Mouse (Mus musculus): ENCODE measurements around the gene Apobec3. TPM values are rescaled to one million over a fixed set of nuclear protein-coding genes. Genes with fewer than 3 reads are reported as not detected.
A peak's percentile ranks its signal among the peaks of the same experiment; 100 is the strongest.
"Not testable (repeated sequence)": the region's sequence is repeated elsewhere in the genome, so short reads cannot be mapped to it uniquely, and the experiment has no call there.

Apobec3 gene
- total RNA-seq, 1 experiment from 2014 or later, result 189 TPM

DNA sequence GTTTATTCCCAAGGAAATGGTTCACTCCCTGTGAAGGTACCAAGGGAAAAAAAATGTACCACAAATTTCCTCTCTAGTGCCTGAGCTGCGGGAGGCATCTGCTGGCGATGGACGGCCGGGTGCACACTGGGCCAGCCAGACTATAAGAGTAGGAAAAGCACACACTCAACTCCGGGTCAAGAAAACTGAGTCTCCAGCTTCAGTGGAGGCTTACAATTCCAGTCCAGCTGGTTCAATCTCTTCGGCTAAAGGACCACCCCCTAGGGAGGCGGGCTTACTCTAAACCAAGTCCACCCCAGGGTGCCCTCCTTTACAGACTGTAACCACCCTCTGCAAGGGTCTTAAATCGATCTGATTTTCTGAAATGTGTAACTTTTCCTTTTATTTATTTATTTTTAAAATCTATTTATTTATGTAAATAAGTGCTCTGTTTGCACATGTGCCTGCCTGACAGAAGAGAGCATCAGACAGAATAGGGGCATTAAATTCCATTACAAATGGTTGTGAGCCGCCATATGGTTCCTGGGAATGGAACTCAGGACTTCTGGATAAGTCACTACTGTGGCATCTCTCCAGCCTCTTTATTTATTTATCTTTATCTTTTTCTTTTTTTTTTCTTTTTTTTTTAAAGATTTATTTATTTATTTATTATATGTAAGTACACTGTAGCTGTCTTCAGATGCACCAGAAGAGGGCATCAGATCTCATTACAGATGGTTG, 44.4 kb downstream of the Apobec3 start:
- ATAC-seq (replicated peaks in 1 of 2; ENCODE audit: insufficient read depth in 1 of 2, low FRiP score in 2 of 2, low TSS enrichment in 1 of 2, low read depth in 1 of 2, poor library complexity in 2 of 2, severe bottlenecking in 2 of 2), result no peak

DNA sequence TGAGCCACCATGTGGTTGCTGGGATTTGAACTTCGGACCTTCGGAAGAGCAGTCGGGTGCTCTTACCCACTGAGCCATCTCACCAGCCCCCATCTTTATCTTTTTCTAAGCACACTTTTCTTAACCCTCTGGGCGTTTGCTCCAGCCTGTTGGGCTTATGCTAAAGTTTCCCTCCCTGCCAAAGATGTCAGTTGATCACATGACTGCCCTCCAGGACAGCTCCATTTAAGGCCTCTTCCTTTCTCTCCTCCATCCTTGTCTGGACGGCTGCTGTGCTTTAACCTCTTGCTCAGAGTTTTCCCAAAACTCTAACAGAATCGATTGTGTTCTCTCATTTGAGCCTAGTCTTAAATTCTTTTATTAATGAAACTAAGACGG, 44.9 kb downstream of the Apobec3 start:
- ATAC-seq (replicated peaks in 1 of 2; ENCODE audit: insufficient read depth in 1 of 2, low FRiP score in 2 of 2, low TSS enrichment in 1 of 2, low read depth in 1 of 2, poor library complexity in 2 of 2, severe bottlenecking in 2 of 2), result no peak

DNA sequence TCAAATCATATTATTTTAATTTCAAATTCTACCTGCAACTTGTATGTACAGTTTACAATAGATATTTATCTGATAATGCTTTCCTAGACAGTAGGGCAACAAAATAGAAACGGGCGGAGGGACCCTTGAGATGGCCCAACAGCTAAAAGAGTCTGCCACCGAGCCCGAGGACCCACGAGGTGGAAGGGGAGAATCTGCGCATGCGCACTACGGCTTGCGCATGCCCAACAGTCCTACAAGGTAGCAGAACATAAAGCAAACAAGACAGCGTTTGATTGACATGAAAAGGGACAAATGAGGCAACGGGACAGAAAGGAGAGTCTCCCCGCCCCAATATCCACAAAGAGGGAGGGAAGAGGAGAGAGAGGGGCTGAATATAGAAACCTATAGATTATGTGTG, 47.6 kb downstream of the Apobec3 start:
- no peak for ATAC-seq (replicated peaks in 1 of 2; ENCODE audit: insufficient read depth in 1 of 2, low FRiP score in 2 of 2, low TSS enrichment in 1 of 2, low read depth in 1 of 2, poor library complexity in 2 of 2, severe bottlenecking in 2 of 2)

DNA sequence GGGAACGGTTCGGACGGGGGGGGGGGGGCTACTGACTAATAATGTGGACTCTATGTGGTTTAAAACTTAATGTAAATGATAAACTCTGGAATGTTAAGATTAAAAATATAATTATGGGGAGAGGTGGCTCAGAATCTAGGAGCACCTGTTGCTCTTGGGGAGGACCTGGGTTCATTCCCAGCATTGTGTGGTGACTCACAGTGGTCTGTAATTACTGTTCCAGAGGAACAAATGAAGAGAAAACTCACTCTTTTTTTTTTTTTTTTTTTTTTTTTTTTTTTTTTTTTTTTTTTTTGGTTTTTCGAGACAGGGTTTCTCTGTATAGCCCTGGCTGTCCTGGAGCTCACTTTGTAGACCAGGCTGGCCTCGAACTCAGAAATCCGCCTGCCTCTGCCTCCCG, 48.0 kb downstream of the Apobec3 start:
- not testable (repeated sequence) for ATAC-seq (replicated peaks in 1 of 2; ENCODE audit: insufficient read depth in 1 of 2, low FRiP score in 2 of 2, low TSS enrichment in 1 of 2, low read depth in 1 of 2, poor library complexity in 2 of 2, severe bottlenecking in 2 of 2)

DNA sequence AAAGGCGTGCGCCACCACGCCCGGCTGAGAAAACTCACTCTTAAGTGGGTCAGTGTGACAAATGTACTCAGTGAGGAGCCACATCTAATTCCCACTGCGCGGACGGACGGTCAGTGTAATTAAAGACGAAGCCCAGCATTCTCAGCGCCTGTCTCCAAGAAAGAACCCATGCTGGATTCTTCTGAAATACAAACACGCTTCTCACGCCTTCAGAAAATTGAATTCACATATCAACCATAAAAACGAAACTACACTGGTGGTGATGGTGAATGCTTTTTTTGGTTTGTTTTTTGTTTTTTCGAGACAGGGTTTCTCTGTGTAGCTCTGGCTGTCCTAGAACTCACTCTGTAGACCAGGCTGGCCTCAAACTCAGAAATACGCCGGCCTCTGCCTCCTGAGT, 48.5 kb downstream of the Apobec3 start:
- no peak for ATAC-seq (replicated peaks in 1 of 2; ENCODE audit: insufficient read depth in 1 of 2, low FRiP score in 2 of 2, low TSS enrichment in 1 of 2, low read depth in 1 of 2, poor library complexity in 2 of 2, severe bottlenecking in 2 of 2)

DNA sequence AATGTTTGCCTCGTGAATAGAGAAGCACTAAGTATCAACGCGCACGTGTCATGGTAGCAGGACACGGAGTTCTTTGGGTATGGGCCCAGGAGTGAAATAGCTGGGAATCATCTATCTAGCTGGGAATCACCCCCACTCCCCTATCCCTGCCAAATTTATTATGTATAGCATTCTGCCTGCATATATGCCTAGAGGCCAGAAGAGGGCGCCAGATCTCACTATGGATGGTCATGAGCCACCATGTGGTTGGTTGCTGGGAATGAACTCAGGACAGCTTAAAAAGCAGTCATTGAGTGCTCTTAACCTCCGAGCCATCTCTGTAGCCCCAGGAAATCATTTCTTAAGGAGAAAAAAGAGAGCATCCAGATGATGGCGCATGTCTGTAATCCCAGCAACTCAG, 49.5 kb downstream of the Apobec3 start:
- peak; percentile 29 to 71; a peak in 2 of 4 replicates for ATAC-seq (replicated peaks in 1 of 2; ENCODE audit: insufficient read depth in 1 of 2, low FRiP score in 2 of 2, low TSS enrichment in 1 of 2, low read depth in 1 of 2, poor library complexity in 2 of 2, severe bottlenecking in 2 of 2)

DNA sequence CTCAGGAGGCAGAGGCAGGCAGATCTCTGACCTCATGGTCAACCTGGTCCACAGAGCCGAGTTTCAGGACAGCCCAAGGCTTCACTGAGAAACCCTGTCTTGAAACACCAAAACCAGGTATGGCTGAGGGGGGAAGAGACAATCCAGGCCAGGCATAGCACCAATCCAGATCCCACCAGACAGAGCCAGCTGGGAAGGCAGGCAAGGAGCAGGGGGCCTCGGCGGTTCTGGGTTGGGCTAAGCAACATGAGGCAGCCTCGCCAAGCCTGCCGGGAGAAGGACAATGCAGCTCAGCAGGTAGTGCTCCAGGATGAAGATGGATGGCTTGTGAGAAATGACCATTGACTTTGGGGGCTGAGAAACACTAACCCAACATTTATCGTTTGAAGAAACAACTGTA, 51.1 kb downstream of the Apobec3 start:
- ATAC-seq (replicated peaks in 1 of 2; ENCODE audit: insufficient read depth in 1 of 2, low FRiP score in 2 of 2, low TSS enrichment in 1 of 2, low read depth in 1 of 2, poor library complexity in 2 of 2, severe bottlenecking in 2 of 2), result no peak

DNA sequence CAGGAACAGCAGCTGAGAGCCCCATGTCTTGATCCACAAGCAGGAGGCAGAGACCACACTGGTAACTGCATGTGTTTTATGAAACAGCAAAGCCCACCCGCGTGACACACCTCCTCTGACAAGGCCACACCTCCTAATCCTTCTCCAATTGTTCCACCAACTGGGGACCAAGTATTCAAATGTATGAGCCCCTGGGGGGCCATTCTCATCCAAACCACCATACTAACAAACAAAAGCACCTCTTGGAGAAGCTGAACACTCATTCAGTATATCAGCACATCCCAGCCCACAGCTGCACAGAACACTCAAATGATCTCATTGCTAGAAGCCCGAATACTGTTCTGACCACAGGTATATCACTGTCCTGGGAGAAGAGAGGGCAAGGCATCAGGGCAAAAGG, 52.1 kb downstream of the Apobec3 start:
- ATAC-seq (replicated peaks in 1 of 2; ENCODE audit: insufficient read depth in 1 of 2, low FRiP score in 2 of 2, low TSS enrichment in 1 of 2, low read depth in 1 of 2, poor library complexity in 2 of 2, severe bottlenecking in 2 of 2), result no peak

DNA sequence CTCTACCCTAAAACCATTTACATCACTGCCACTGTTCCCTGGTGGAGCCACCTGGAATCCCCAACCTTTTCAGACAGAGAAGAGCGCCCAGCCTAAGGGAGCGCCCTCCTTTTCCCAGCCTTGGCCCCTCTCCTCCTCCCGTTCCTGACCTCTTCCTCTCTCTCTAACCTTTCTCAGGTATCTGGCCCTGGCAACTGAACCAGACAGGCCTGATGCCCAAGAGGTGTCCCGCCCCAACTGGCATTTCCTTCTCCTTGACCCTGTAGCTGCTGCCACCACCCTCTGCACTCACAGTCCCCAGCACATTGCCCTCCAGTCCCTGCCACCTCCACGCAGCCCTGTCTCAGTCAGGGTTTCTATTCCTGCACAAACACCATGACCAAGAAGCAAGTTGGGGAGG, 53.5 kb downstream of the Apobec3 start:
- no peak for ATAC-seq (replicated peaks in 1 of 2; ENCODE audit: insufficient read depth in 1 of 2, low FRiP score in 2 of 2, low TSS enrichment in 1 of 2, low read depth in 1 of 2, poor library complexity in 2 of 2, severe bottlenecking in 2 of 2)

DNA sequence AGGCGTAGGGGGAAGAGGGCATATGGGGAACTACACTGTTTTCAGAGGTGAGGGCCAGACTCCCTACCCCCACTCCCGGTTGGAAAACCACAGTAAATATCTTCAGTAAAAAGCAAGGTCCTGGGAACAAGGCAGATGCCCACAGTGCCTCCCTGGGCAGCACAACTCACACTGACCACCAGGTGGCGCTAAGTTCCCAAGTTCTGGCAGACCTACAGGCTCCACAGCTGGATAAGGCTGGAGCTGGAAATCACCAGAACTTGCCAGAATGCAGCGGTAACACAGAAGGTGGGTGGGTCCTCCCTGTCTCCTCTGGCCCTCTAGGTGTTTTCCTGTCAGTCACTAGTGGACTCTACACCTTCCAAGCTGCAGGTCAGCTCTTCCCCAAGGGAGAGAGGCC, 54.6 kb downstream of the Apobec3 start:
- peak; percentile 75 to 80; a peak in 3 of 4 replicates for ATAC-seq (replicated peaks in 1 of 2; ENCODE audit: insufficient read depth in 1 of 2, low FRiP score in 2 of 2, low TSS enrichment in 1 of 2, low read depth in 1 of 2, poor library complexity in 2 of 2, severe bottlenecking in 2 of 2)

DNA sequence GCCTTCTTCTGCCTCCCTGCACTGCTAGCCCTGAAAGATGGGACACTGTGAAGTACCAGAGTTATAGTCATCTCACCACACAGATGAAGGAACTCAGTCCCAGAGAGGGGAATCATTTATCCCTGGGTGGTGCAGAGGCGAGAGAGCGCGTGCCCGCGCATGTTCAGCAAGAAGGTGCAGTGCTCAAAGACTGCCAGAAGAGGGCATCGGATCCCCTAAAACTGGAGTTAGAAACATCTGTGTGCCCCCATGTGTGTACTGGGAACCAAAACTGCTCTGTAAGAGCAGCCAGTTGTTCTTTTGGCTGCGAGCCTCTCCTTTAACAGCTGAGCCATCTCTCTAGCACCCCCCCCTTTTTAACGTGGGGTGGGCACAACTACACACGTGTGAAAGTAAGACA, 55.3 kb downstream of the Apobec3 start:
- no peak for ATAC-seq (replicated peaks in 1 of 2; ENCODE audit: insufficient read depth in 1 of 2, low FRiP score in 2 of 2, low TSS enrichment in 1 of 2, low read depth in 1 of 2, poor library complexity in 2 of 2, severe bottlenecking in 2 of 2)

DNA sequence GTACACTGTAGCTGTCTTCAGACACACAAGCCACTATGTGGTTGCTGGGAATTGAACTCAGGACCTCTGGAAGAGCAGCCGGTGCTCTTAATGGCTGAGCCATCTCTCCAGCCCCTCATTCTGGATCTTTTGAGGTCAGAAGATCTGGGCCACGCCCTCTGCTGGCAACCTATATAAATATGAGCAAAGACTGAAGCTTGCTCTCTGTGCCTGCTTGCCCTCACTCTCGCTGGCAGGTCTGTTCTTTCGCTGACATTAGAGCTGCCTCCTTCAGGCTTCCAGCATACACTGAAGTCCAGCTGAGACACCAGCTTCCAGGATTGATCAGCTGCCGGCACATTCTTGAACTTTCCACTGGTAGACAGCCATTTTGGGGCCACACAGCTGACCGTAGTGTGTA, 56.2 kb downstream of the Apobec3 start:
- no peak for ATAC-seq (replicated peaks in 1 of 2; ENCODE audit: insufficient read depth in 1 of 2, low FRiP score in 2 of 2, low TSS enrichment in 1 of 2, low read depth in 1 of 2, poor library complexity in 2 of 2, severe bottlenecking in 2 of 2)

DNA sequence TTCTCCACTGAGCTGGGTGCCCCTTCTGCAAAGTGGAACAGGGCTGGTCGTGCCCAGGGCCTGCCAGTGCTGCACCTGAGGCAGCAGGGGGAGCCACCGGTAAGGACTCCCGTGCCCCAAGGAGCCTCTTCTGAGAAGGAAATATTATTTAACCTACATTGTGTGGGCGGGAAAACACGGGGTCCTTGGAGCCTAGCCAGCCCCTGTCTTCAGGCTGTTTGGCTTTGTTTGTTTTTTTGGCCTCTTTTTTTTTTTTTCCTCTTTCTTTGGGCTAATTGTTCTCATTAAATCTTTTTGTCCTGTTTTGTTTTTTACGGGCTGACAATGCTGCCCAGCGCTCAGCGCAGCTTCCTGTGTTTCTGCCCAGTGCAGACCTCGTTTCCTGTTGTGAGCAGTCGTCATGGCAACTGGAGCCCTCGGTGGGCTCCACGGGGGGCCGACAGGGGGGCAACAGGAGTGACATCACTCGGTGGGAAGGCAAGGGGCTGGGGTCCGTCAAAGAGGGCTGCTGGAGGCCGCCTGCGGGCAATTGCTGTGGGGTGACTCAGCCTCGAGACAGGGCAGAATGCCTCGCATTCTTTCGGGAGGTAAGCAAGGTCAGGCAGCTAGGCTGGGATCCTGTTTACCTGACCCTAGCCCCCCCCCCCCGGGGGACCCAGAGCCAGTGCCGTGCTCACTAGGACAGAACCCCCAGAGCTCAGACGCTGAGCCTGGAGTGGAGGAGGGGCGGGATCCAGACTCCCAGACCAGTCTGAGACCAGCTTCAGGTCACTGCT, 59.0 kb downstream of the Apobec3 start:
- ATAC-seq (replicated peaks in 1 of 2; ENCODE audit: insufficient read depth in 1 of 2, low FRiP score in 2 of 2, low TSS enrichment in 1 of 2, low read depth in 1 of 2, poor library complexity in 2 of 2, severe bottlenecking in 2 of 2), result peak; percentile 53 to 68

DNA sequence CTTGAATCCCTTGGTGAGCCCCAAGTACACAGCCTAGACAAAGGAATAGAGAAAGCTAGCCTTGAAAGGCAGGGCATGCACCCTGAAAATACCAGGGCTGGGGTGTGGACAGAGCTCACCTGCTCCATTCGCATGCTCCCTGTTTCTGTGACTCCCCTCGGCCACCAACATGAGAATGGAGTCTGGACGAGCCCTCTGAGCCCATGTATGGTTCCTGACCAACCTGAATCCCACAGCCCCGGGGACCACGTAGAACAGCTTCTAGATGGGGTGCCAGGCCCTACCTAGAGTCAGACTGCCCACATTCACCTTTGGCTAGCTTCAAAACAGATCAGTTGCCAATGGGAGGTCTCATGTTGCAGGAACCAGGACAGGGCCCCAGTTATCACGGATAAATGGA, 59.8 kb downstream of the Apobec3 start:
- no peak for ATAC-seq (replicated peaks in 1 of 2; ENCODE audit: insufficient read depth in 1 of 2, low FRiP score in 2 of 2, low TSS enrichment in 1 of 2, low read depth in 1 of 2, poor library complexity in 2 of 2, severe bottlenecking in 2 of 2)

DNA sequence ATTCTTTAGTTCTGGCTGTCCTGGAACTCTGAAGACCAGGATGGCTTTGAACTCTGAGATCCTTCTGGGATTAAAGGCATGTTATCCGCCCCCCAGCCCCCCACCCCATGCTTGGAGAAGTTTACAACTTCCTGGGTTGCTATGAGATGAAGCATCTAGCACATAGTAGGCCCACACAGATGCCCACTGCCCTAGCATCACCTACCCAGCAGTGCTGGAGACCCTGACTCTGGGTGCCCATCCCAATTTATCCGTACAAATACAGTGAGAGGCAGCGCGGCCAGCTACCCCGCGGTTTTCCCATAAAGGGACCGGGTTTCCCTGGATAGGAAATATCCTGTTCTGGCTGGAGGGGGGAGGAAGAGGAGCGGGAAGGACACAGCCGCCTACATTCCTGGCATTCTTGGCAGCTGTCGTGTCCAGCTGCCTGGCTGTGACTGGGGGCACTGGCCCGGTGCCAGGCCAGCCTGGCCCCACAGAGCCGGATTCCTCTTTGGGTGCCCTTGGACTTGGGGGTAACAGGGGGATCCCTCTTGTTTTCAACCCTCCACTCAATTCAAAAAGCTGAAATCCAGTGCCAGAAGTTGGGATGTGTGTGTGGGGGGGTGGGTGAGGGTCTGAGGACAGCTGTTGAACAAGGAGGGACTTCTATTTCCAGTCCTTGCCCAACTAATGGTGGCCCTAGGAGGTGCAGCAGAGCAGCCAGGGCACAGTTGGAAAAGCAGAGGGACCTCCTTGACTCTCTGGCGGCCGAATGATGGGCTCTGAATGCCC, 60.5 kb downstream of the Apobec3 start:
- no peak for ATAC-seq (replicated peaks in 1 of 2; ENCODE audit: insufficient read depth in 1 of 2, low FRiP score in 2 of 2, low TSS enrichment in 1 of 2, low read depth in 1 of 2, poor library complexity in 2 of 2, severe bottlenecking in 2 of 2)

DNA sequence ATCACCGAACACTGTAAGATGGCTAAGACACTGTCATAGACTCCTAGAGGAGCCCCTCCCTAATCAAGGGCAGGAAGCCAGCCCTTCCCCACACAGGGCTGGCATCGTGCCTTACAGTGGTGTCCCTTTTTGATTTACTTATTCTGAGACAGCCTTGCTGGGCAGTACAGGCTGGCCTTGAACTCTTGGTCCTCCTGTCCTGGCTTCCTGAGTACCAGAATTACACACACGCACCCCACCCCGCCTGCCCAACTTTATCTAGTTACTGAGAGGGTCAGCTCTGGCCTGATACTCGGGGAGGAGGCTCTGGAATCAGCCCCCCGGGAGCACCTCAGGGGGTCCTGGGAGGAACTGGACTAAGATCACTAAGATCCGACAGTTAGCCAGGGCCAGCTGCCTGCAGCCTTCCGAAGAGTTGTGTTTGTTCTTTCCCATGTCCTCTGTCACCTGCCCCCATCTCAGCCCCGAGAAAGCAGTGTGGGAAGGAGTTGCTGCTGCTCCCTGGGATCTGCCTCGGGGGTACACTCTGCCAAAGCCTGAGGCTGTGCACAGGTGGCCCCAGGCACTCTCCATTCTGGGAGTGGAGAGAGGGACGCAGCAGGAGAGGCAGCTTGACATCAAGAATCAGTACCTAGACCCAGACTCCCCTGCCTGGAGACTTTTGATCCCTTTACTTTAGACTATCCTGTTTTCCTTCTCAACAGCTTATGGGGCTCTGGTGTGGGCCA, 61.2 kb downstream of the Apobec3 start:
- ATAC-seq (replicated peaks in 1 of 2; ENCODE audit: insufficient read depth in 1 of 2, low FRiP score in 2 of 2, low TSS enrichment in 1 of 2, low read depth in 1 of 2, poor library complexity in 2 of 2, severe bottlenecking in 2 of 2), result no peak

DNA sequence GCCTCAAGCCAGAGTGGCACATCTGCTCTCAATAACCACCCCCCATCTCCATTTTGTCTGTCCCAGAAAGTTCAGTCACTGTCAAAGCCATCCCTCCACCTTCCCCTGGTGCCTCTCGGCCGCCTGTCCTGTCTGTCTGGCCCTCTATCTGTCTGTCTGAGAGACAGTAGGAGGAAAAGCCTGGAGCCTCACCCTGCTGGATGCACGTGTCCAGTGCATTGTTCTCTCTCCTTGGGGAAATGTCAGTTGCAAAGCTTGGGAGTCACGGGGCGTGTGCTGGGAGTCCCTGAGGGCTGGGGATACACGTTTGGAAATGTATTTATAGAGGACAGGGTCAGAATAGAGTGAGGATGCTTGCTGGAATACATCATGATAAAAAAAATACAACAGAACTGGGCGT, 62.0 kb downstream of the Apobec3 start:
- no peak for ATAC-seq (replicated peaks in 1 of 2; ENCODE audit: insufficient read depth in 1 of 2, low FRiP score in 2 of 2, low TSS enrichment in 1 of 2, low read depth in 1 of 2, poor library complexity in 2 of 2, severe bottlenecking in 2 of 2)

DNA sequence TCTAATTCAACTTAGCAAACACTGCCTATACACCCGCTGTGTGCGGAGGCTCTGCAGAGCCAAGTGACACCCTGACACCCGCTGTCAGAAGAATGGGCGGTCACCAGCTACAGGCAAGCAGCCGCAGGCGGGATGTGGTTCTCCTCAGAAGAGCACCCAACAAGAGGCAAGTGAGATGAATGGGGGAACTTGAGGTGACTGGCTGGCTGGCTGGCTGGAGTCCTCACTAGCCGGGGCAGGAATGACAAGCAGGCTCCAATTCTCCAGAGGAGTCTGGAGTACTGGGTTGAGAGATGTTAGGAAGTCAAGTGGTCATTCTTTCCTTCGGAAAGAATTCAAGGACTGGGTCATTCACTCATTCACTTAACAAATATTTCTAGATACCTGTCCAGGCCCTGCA, 65.1 kb downstream of the Apobec3 start:
- ATAC-seq (replicated peaks in 1 of 2; ENCODE audit: insufficient read depth in 1 of 2, low FRiP score in 2 of 2, low TSS enrichment in 1 of 2, low read depth in 1 of 2, poor library complexity in 2 of 2, severe bottlenecking in 2 of 2), result peak; percentile 67 to 75; a peak in 3 of 4 replicates

Data from hematopoietic stem cell, adult 5-6 weeks (primary cell).